Mouse (Mus musculus) monocyte, adult 2 months (primary cell): Measurements from ENCODE around the gene Slc52a3.

ENCODE experiments used
- DNase-seq, 2 experiments: peaks; one replicate each; pipeline ENCODE4 v3.0.0; 2022; ENCODE audit warnings: low spot score in 2 of 2, low read depth in 1 of 2

Slc52a3 gene

DNA sequence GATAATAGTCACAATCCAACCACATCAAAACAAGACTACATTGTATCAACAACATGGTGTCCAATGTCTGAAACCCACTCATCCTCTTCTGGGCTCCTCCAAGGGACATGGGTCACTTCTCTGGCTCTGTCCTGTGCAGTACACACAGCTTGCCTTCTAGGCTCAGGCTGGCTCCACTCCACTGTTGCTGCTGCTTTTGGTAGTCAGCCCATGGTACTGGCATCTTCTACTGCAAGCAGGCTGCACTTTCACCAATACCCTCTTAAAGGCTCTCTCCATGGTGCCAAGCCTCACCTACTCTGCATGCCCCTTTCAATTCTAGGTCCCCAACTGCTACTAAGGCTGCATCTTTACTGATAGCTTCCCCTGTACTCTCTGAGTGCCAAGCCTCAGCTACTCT, 43.8 kb downstream of the Slc52a3 start:
- DNase-seq, result no peak

DNA sequence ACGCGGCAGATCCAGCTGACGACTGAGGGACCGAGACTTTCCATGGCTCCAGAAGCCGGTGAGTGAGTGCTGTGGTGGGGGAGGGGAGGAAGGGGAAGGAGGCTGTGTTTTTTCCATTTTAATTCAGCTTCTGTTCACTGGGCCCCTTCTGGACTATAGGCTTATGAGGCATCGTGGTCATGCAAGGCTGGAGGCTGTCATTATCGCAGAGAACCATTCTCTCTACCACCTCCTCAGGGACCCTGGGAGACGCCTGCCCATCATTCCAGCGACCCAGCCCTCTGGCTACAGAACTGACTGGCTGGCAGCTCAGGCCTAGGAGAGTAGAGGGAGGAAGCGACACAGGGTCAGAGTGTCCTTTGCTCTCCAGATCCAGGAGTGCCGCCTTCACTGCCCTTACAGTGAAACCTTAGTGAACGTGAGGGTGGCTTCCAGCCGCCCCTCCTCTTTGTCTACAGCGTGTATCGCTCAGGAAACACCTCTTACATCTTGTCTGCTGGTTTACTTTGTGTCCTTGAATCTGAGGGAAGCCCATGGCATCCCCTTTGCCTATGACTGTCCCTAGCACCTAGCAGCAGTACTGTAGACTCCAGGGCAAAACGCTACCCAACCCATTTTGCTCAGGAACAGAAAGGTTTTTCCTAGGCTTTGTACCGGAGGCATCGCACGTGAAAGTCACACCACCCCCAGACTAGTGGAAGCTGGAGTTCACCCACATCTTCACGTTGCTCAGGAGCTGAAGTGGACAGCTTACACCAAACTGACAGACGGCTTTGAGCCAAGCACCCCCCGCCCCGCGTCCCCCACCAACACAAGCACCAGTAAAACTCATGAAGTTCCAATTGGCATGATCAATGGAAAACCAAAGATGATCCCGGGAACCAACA, 51.0 kb downstream of the Slc52a3 start:
- DNase-seq, result no peak

DNA sequence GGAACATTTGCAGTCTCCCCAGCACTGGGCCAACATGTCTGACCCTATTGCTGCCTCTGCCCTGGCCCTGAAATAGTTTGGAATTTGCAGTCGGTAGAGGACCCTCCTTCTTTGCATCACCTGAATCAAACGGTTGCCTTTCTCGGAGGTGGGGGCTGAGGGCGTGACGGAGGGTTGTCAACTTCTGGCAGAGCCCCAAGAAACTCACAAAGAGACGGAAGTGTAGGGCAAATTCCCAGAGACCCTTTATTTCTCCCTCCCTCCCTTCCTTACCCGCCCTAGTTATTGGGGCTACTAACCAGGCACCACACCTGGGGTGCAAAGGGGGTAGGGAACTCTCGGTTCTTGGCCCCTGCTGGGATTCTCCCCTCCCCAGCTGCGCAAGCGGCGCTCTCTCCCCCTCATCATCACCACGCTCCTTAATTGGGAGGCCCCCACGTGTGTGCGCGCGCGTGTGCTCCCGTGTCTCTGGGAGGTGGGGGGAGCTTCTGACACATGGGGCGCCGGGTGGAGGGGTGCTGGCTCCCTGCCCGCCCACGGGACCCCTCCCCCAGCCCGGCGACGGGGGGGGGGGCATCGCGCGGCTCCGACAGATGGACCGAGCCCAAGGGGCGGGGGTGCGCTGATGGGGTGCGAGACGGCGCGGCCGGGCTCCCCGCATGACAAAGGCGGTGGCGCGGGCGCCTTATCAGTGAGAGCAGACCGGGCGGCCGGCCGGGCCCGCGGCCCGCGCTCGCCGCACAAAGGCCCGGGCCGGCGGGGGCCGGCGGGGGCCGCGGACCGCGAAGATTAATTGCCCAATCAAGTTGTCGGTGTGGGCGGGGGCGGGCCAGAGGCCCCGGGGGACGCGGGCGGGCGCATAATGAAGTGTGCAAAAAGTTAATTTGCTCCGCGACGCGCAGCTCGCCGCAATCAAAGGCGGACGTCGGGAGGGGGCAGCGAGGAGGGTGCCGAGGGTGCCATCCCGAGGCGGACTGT, 52.0 kb downstream of the Slc52a3 start:
- no peak for DNase-seq

DNA sequence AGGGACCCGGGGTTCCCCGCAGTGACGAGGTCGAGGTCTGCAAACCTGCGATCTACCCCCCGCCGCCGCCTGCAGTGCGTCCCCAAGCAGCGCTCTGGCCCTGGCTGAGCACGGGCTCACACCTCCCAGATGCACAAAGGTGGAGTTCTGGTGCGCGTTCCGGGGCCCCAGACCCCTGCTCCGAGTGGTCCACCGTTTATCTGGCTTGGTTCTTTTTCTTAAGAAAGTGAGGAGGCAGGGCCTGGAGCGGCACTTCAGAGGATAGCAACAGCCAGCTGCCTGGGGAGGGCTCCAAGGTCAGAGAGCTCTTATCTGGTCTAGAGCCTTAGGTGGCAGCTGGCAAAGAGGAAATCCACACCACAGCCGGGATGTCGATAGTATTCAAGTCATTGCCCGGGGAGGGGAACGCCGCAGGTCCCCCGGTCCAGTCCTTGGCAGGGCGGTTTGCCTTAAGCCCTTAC, 52.7 kb downstream of the Slc52a3 start:
- no peak for DNase-seq

DNA sequence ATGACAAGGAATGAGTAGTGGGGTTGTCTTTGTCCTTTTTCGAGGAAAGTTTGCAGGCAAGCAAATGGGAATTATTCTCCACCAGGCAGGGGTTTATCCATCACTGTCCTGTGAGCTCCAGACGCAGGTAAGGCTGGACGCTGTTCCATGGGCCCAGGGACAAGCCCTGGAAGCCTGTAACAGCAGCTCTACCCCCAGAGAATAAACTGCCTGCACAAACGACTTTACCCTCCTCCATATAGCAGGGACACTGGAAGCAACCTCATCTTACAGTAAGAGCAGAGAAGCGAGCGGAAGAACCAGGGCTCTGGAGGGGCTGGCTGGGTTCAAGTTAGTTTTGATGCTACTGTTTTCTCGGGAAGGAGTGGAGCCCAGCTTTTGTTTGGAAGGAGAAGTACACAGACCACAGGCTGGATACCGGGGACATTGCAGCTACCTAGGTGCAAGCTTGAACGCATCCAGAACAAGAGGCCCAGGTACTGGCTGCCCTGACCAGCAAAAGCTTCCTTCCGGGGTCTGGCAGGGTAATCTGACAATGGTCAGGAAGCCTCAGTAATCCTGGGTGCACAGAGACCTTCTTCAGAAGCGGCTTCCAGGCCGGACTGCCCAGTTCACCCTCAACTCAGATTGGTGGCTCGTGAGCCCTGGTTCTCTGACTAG, 53.4 kb downstream of the Slc52a3 start:
- no peak for DNase-seq

DNA sequence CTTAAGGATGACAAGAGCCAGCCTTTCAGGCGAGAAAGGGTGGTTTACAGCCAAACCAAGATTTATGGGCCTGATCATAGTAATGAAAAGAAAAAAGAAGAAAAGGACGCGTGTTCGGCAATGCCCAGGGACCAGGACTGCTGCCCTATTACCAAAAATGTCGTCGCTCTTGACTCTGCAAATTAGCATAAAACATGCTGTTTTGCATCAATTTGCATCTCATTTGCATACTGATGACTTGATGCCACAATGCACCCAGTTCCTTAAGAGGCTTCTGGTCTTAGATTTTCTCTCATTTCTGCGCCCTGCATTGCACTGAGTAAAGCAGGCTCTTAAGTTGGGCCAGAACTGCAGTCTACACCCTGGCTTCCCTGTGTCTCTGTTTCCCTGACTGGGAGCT, 54.0 kb downstream of the Slc52a3 start:
- DNase-seq, result no peak

DNA sequence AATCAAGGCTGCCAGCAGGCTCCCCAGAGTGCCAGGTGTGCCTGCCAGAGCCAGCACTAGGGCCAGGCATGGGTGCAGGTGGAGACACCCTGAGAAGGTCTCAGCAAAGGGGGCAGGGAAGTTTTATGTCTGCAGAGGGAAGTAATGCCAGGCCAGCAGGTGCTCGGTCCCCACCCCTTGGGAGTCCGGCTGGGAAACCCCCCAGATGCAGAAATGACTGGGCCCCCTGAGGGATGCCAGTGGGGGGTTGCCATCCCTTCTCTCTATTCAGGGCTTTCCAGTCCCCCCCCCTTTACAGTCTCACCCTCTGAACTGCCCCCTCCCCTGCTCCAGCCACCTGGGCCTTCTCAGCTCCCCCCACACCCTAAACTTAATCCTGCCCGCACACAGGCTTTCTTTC, 55.7 kb downstream of the Slc52a3 start:
- DNase-seq, result no peak

DNA sequence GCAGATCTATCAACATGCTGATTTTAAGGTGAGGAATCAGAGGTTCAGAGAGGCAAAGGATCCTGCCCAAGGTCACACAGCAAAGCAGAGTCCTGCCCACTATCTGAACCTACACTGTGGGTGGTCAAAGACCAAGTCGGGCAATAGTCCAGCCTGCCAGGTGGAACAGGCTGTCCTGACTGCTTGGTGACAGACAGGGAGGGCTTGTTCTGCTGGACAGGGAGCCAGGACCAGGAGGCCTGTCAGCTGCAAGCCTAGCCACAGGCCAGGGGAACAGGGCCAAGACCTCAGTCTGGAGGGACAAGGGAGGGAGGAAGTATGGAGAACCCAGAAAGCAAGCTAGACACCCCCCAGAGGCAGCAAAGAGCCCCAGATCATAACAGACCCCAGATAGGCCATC, 59.1 kb downstream of the Slc52a3 start:
- DNase-seq, result no peak

DNA sequence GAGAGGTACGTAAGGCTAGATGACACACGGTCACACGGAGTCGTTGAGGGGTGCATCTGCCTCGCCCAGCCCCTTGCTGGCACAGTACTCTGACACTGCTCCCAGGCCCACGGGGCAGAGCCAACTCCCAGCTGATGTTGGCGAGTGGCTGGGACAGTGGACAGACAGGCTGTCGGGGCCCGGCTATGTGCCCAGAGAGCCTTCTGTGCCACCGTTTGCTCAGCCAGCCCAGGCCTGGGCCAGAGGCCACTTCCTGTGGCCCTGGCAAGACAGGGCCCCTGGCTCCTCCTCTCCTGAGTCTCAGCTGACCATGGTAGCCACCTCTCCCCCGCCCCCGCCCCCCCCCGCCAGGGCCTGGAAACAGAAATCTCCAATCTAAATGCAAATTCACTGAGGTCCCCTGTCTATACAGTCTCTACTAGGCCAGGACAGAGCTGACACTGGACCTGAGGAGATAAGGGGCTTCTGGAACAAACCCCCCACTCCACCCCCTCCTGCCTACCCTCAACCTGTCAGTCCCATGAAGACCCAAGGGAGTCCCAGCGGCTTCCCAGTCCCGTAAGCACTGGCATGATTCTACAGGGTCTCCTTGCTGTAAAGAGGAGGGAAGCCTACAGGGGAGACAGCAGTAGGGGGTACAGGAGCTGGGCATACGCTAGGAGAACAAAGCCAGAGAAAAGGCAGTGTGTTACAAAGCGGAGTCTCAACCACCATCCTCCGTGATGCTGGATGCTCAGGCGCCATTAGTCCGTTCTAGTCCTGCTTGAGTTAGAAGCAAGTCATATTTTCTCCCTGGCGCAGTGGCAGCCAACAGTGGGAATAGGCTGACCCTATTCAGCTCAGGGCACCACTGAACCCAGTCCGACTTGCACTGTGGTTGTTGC, 60.3 kb downstream of the Slc52a3 start:
- DNase-seq, result no peak

DNA sequence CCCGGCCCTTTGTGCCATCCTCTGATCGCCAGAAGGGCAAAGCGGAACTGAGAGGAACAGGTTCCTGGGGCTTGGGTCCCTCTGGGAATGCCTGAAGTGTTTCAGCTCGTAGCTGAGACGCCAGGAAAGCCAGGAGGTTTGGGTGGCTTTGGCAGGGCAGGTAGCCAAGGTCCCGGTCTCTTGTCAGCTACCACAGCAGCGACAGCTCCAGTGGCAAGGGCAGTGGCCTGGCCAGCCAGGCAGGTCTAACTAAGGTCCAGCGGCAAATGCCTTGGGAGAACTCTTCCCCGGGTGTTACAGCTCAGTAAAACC, 60.9 kb downstream of the Slc52a3 start:
- DNase-seq, result no peak
